Mouse (Mus musculus) lung, embryonic 16.5 days (tissue): ENCODE results near the gene Atg4d. TPM values are rescaled to one million over a fixed set of nuclear protein-coding genes. Genes with fewer than 3 reads are reported as not detected.
"Not testable (repeated sequence)": the region's sequence is repeated elsewhere in the genome, so short reads cannot be mapped to it uniquely, and the experiment has no call there.

ENCODE experiments used
- ATAC-seq: fragments of 200-750 bp; cut with Nextera tagmentation; 2 replicates; pipeline ENCODE4 v1.8.0; 2017; ENCODE audit warnings: low read depth, mild to moderate bottlenecking, moderate library complexity
- H3K27ac ChIP-seq: fragments of 300-500 bp; sonication (generic); 2 replicates; pipeline ENCODE4 v1.5.1; 2014; ENCODE audit warnings: mild to moderate bottlenecking, control low read depth, low read length
- H3K27me3 ChIP-seq: fragments of 300-500 bp; sonication (generic); 2 replicates; pipeline ENCODE4 v1.6.1; 2014; ENCODE audit warnings: low read depth, low read length, mixed read lengths; ENCODE audit not compliant: control insufficient read depth, insufficient read depth
- H3K36me3 ChIP-seq: fragments of 300-500 bp; sonication (generic); 2 replicates; pipeline ENCODE4 v1.6.1; 2014; ENCODE audit warnings: low read length; ENCODE audit not compliant: control insufficient read depth, insufficient read depth
- H3K4me1 ChIP-seq: fragments of 300-500 bp; sonication (generic); replicated peaks from 2 replicates; pipeline ENCODE4 v1.6.1; 2014; ENCODE audit warnings: low read length, mixed read lengths; ENCODE audit not compliant: control insufficient read depth, insufficient read depth
- H3K4me2 ChIP-seq: fragments of 300-500 bp; sonication (generic); 2 replicates; pipeline ENCODE4 v1.6.1; 2014; ENCODE audit warnings: low read depth, low read length, control low read depth
- H3K4me3 ChIP-seq: fragments of 300-500 bp; sonication (generic); 2 replicates; pipeline ENCODE4 v1.5.1; 2014; ENCODE audit warnings: mild to moderate bottlenecking, low read length, control low read depth
- H3K9ac ChIP-seq: fragments of 300-500 bp; sonication (generic); 2 replicates; pipeline ENCODE4 v1.6.1; 2014; ENCODE audit warnings: low read length, control low read depth
- H3K9me3 ChIP-seq: fragments of 300-500 bp; sonication (generic); 2 replicates; pipeline ENCODE4 v1.6.1; 2016; ENCODE audit warnings: low read length; ENCODE audit not compliant: control insufficient read depth
- WGBS: fragments of 180-500 bp; shearing (Covaris S2); extraction: QIAGEN DNeasy Blood & Tissue Kit; methylation state at CpG from one replicate; pipeline ENCODE4 v1.1.7; 2014; 5-methylcytosine and 5-hydroxymethylcytosine counted together
- polyA plus RNA-seq: library from polyadenylated mRNA; unstranded; fragments of >200 nt; fragmentation: Nextera tagmentation; extraction: Ambion mirVana; gene quantifications from 2 replicates; pipeline ENCODE4 v1.2.1, GENCODE M21; 2015

The Atg4d gene
- polyA plus RNA-seq, 1 experiment from 2014 or later: 39.9 TPM

DNA sequence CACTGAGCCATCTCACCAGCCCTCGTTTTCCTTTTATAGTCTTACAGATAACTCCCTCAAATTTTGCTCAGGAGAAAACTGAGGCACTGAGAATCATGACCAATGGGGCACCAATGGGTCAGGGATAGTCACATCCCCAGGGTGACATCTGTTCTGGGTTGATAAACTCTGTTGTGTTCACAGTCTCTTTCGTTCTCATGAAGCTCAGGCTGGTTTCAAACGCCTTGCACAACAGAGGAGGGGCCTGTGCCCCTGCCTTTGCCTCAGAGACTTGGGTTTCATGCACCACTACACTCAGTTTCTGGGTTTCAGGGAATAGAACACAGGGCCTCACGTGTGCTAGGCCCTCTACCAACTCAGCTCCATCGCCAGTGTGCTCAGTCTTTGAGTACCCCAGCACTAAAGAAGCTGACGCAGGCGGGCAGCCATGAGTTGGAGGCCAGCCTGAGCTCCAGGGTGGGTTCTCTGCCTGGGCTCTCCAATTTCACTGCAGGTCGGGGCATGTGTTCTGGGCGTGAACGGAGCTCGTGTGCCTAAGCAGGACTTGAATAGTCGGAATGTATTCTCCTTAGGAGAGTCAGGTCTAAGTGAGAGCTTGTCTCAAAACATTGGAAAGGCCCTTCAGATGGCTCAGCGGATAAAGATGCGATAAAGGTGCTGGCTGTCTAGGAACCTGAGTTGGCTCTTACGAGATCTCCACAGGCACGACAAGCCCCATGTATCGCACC, 657 bp upstream of the Atg4d start:
- ATAC-seq: peak; percentile 50
- H3K36me3 ChIP-seq: peaks cover 22% of the 10 kb centered on the region
- H3K27me3 ChIP-seq: no peaks in the 10 kb centered on the region
- peak overlapping the region; percentile 91 for H3K27ac ChIP-seq
- H3K4me1 ChIP-seq: peaks cover 20% of the 10 kb centered on the region
- H3K4me2 ChIP-seq: peak overlapping the region; percentile 80
- peak overlapping the region; percentile 96 for H3K4me3 ChIP-seq
- H3K9ac ChIP-seq: peak overlapping the region; percentile 69
- 16% methylated on average over 17 of the region's 17 CpGs for WGBS
- no peaks in the 10 kb centered on the region for H3K9me3 ChIP-seq

DNA sequence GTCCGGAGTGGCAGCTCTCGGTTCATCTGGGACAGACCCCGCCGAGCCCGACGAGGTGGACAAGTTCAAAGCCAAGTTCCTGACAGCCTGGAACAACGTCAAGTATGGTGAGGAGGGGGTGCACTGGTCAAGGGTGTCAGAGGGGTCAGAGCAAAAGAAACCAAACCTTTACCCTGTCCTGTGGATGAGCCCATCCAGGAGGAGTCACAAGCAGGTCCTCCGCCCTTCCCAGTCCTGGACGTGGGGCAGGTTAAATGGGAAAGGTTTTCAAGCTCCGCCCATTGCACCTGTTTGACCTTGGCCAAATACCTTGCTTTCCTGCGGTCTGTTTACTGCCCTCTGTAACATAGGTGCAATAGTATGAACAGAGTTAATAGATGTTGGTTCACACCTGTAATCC, 518 bp downstream of the Atg4d start:
- Histone ChIP-seq H3K9ac (peak overlapping the region; percentile 96), H3K27me3 (no peaks in the 10 kb centered on the region), H3K36me3 (peaks cover 30% of the 10 kb centered on the region), H3K4me1 (peaks cover 20% of the 10 kb centered on the region), H3K4me3 (peak overlapping the region; percentile 96), H3K27ac (peak overlapping the region; percentile 79), H3K9me3 (no peaks in the 10 kb centered on the region), H3K4me2 (peak overlapping the region; percentile 71)
- WGBS: 8% methylated on average over 11 of the region's 11 CpGs
- no peak for ATAC-seq

DNA sequence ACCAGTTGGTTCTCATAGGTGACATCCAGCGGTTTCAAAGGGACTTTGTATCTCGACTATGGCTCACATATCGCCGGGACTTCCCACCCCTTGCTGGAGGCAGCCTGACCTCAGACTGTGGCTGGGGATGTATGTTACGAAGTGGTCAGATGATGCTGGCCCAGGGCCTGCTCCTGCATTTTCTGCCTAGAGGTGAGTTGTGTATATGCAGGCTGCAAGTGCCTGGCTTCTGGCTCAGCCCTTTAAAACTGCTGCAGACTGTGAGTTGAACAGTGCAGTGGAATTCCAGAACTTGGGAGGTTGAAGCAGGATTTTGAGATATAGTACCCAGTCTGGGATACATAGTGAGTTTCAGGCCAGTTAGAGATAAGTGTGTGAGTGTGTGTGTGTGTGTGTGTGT, 1.8 kb downstream of the Atg4d start:
- 90% methylated on average over 5 of the region's 5 CpGs for WGBS
- ATAC-seq: no peak
- no peaks in the 10 kb centered on the region for H3K27me3 ChIP-seq
- H3K4me3 ChIP-seq: no peak overlapping the region
- H3K4me2 ChIP-seq: no peak overlapping the region
- H3K9me3 ChIP-seq: no peaks in the 10 kb centered on the region
- H3K36me3 ChIP-seq: peaks cover 40% of the 10 kb centered on the region
- no peak overlapping the region; the same call in 1 of the 2 replicates for H3K9ac ChIP-seq
- peaks cover 20% of the 10 kb centered on the region for H3K4me1 ChIP-seq
- no peak overlapping the region for H3K27ac ChIP-seq

DNA sequence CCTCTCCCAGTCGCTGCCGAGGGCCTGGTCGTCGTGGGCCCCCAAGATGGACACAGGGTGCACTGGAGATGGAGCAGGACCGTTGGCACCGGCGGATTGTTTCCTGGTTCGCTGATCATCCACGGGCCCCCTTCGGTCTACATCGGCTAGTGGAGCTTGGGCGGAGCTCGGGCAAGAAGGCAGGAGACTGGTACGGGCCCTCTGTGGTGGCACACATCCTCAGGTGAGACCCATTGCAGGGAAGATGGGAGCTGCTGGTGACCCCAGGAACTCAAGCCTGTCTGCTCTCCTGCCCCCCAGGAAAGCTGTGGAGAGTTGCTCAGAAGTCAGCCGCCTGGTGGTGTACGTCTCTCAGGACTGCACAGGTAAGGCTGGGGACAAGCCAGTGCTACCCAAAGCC, 3.2 kb downstream of the Atg4d start:
- 91% methylated on average over 16 of the region's 16 CpGs for WGBS
- no peak overlapping the region for H3K27ac ChIP-seq
- no peak overlapping the region for H3K9ac ChIP-seq
- H3K9me3 ChIP-seq: no peaks in the 10 kb centered on the region
- H3K4me3 ChIP-seq: no peak overlapping the region
- no peaks in the 10 kb centered on the region for H3K27me3 ChIP-seq
- peaks cover 52% of the 10 kb centered on the region for H3K36me3 ChIP-seq
- peaks cover 20% of the 10 kb centered on the region for H3K4me1 ChIP-seq
- H3K4me2 ChIP-seq: no peak overlapping the region
- ATAC-seq: no peak

DNA sequence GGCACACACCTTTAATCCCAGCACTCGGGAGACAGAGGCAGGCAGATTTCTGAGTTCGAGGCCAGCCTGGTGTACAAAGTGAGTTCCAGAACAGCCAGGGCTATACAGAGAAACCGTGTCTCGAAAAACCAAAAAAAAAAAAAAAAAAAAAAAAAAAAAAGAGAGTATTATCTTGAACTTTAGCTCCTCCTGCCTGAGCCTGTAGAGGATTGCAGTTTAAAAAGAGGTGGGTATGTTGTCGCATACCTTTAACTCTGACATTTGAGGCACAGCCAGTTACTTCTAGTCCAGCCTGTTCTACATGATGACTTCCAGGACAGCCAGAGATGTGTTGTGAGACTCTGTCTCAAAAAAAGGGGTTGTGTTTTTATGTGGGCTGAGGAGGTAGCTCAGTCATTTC, 4.5 kb downstream of the Atg4d start:
- H3K9ac ChIP-seq, H3K4me2 ChIP-seq, H3K27me3 ChIP-seq, H3K27ac ChIP-seq, H3K9me3 ChIP-seq, ATAC-seq, H3K4me3 ChIP-seq: not testable (repeated sequence)
- 69% methylated on average over 5 of the region's 5 CpGs for WGBS
- Histone ChIP-seq H3K36me3 (peaks cover 61% of the 10 kb centered on the region), H3K4me1 (peaks cover 17% of the 10 kb centered on the region)

DNA sequence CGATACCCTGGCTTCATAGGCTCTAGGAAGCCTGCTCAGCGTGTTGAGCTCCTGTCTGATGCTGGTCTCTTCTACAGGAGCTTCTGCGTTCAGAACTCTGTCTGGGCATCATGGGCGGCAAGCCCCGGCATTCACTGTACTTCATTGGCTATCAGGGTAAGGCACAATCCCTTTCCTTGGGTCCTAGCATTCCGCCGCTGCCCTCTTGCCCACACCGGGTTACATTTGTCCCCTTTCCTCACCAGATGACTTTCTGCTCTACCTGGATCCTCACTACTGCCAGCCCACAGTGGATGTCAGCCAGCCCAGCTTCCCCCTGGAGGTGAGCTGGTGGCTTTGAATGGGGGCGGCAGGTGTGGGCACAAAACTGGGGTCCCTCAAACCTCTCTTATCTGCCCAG, 7.3 kb downstream of the Atg4d start:
- H3K9ac ChIP-seq: no peak overlapping the region
- H3K4me3 ChIP-seq: no peak overlapping the region
- no peaks in the 10 kb centered on the region for H3K4me1 ChIP-seq
- H3K4me2 ChIP-seq: no peak overlapping the region
- ATAC-seq: no peak
- H3K27ac ChIP-seq: no peak overlapping the region
- H3K36me3 ChIP-seq: peaks cover 70% of the 10 kb centered on the region
- H3K27me3 ChIP-seq: no peaks in the 10 kb centered on the region
- no peaks in the 10 kb centered on the region for H3K9me3 ChIP-seq
- WGBS: 88% methylated on average over 9 of the region's 9 CpGs

DNA sequence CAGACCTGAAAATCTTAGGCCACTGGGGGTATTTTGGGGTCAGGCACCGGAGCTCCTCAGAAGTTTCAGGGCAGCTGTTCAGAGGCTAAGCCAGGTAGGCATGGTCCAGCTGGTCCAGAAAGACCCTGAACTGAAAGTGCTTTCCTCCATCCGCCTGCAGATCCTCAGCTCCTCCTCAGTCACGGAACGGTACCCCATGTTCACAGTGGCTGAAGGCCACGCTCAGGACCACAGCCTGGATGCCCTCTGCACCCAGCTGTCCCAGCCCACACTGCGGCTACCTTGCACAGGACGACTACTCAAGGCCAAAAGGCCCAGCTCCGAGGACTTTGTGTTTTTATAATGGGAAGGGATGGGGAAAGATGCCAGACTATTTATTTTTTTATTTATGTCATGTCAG, 8.0 kb downstream of the Atg4d start:
- no peak overlapping the region for H3K9ac ChIP-seq
- H3K36me3 ChIP-seq: peaks cover 72% of the 10 kb centered on the region
- H3K27ac ChIP-seq: no peak overlapping the region
- no peak overlapping the region for H3K4me2 ChIP-seq
- WGBS: 82% methylated on average over 8 of the region's 8 CpGs
- no peaks in the 10 kb centered on the region for H3K27me3 ChIP-seq
- H3K4me1 ChIP-seq: no peaks in the 10 kb centered on the region
- no peak for ATAC-seq
- no peaks in the 10 kb centered on the region for H3K9me3 ChIP-seq
- no peak overlapping the region for H3K4me3 ChIP-seq

DNA sequence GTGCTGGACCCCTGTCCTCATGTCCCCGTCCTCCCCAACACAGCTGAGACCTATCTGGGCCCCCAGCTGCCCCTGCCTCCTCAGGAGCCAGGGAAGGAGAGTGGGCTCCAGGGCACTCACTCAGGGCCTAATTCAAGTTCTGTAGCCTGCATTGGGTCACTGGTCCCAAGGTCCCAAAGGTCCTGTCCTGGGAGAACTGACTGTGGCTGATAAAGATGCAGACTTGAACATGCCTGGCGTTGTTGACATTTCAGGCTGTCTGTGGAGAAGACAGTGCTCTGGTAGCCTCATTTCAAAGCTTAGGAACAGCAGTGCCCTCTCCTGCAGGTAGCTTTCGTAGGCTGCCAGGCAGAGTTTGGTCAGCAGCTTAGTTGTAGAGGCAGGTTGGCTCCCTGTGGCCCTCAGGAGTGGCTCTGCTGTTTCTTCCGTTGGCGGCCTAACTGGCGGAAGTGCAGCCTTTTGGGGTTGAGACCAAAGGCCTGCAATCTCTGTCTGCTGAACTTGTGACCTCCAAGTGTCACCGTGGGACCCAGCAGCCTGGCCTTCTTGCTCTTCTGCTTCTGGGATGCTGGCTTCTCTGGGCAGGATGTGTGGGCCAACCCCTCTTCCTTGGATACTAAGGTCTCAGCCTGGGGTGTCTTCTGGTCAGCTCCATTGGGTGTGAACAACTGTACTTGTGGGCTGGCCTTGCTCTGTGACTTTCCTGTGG, 8.6 kb downstream of the Atg4d start:
- Histone ChIP-seq H3K36me3 (peaks cover 69% of the 10 kb centered on the region), H3K4me1 (no peaks in the 10 kb centered on the region), H3K9me3 (no peaks in the 10 kb centered on the region), H3K4me2 (no peak overlapping the region), H3K27ac (no peak overlapping the region), H3K9ac (no peak overlapping the region), H3K4me3 (no peak overlapping the region), H3K27me3 (no peaks in the 10 kb centered on the region)
- ATAC-seq: no peak
- WGBS: 63% methylated on average over 7 of the region's 7 CpGs

DNA sequence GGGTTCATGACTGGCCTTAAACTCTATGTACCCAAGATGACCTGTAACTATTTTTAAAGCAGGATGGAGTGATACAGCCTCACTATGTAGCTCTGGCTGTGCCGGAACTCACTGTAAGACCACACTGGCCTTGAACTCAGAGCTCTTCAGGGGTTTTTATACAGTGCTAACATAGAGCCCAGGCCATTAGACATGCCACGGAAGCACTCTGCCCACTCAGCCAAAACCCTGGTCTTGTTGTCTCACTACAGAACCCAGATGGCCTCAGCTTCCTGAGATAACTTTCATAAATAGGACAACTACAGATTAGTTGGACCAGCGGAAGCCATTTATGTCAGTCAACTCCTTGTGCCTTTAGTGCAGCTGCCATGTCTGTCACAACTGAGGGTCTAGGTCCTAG, 9.2 kb downstream of the Atg4d start:
- Histone ChIP-seq H3K4me2 (no peak overlapping the region), H3K9me3 (no peaks in the 10 kb centered on the region), H3K27me3 (no peaks in the 10 kb centered on the region), H3K27ac (no peak overlapping the region), H3K4me1 (no peaks in the 10 kb centered on the region), H3K36me3 (peaks cover 65% of the 10 kb centered on the region), H3K4me3 (no peak overlapping the region), H3K9ac (no peak overlapping the region)
- WGBS: 87% methylated on average over 3 of the region's 3 CpGs
- no peak for ATAC-seq
